Mouse (Mus musculus) megakaryocyte, embryonic 14.5 days (primary cell): Measurements from ENCODE around the gene Podxl2. TPM values are rescaled to one million over a fixed set of nuclear protein-coding genes. Genes with fewer than 3 reads are reported as not detected.

ENCODE experiments used
- H3K27me3 ChIP-seq: replicated peaks from 2 replicates; pipeline ENCODE3; 2012; ENCODE audit warnings: inconsistent platforms
- H3K36me3 ChIP-seq: replicated peaks from 2 replicates; pipeline ENCODE3; 2012; ENCODE audit warnings: low read length, inconsistent platforms, mixed read lengths
- H3K4me1 ChIP-seq: 2 replicates; pipeline ENCODE4 v1.6.1; 2012; ENCODE audit warnings: inconsistent platforms
- H3K4me3 ChIP-seq: replicated peaks from 2 replicates; pipeline ENCODE3; 2012; ENCODE audit warnings: moderate library complexity, mild to moderate bottlenecking, inconsistent platforms
- H3K9me3 ChIP-seq: 2 replicates; pipeline ENCODE4 v1.6.1; 2012; ENCODE audit warnings: inconsistent platforms
- FLI1 ChIP-seq: IDR thresholded peaks from 2 replicates; pipeline ENCODE4 v1.6.1; 2012; ENCODE audit warnings: low read length, inconsistent platforms, mixed read lengths
- GATA1 ChIP-seq: IDR thresholded peaks from 3 replicates; pipeline ENCODE4 v1.6.1; 2012; ENCODE audit warnings: mixed read lengths, low read length, inconsistent platforms, borderline replicate concordance
- polyA plus RNA-seq: library from polyadenylated mRNA; stranded (reverse); fragments of >175 nt; gene quantifications from 2 replicates; pipeline ENCODE4 v1.2.3, GENCODE M21; 2012; ENCODE audit warnings: low replicate concordance; ENCODE audit not compliant: insufficient read depth

The Podxl2 gene
- polyA plus RNA-seq, 1 experiment: 1.2 TPM

GRCm38 (mm10) chr6:88904456-88904974 is 29.7 kb upstream of the Podxl2 start:
- no peaks in the 10 kb centered on the region for H3K27me3 ChIP-seq
- H3K9me3 ChIP-seq: no peaks in the 10 kb centered on the region
- H3K36me3 ChIP-seq: peaks cover 50% of the 10 kb centered on the region
- no peak for TF ChIP-seq FLI1
- TF ChIP-seq GATA1: no peak
- H3K4me1 ChIP-seq: peaks cover 87% of the 10 kb centered on the region
- peak overlapping the region; percentile 96 for H3K4me3 ChIP-seq

GRCm38 (mm10) chr6:88903708-88904107 is 28.9 kb upstream of the Podxl2 start:
- peak overlapping the region; percentile 96 for H3K4me3 ChIP-seq
- no peaks in the 10 kb centered on the region for H3K27me3 ChIP-seq
- H3K9me3 ChIP-seq: no peaks in the 10 kb centered on the region
- TF ChIP-seq GATA1 (no peak), FLI1 (no peak)
- peaks cover 42% of the 10 kb centered on the region for H3K36me3 ChIP-seq
- H3K4me1 ChIP-seq: peaks cover 88% of the 10 kb centered on the region

- TF ChIP-seq FLI1 (no peak), GATA1 (no peak)
- Histone ChIP-seq H3K36me3 (peaks cover 29% of the 10 kb centered on the region), H3K4me1 (peaks cover 85% of the 10 kb centered on the region)
Measured at GRCm38 (mm10) chr6:88901947-88902820, 27.3 kb upstream of the Podxl2 start, which contains the start of gene Tpra1. Gene Tpra1 (plus strand): TSS chr6:88902251.

GRCm38 (mm10) chr6:88901471-88901870 is 26.6 kb upstream of the Podxl2 start:
- Histone ChIP-seq H3K4me3 (peak overlapping the region; percentile 96), H3K9me3 (no peaks in the 10 kb centered on the region), H3K36me3 (peaks cover 29% of the 10 kb centered on the region), H3K27me3 (no peaks in the 10 kb centered on the region), H3K4me1 (peaks cover 85% of the 10 kb centered on the region)
- TF ChIP-seq GATA1 (no peak), FLI1 (no peak)

More at GRCm38 (mm10) chr6:88901947-88902820, 27.3 kb upstream of the Podxl2 start, which contains the start of gene Tpra1:
- peak within 1 kb of the TSS; percentile 96 for H3K4me3 ChIP-seq
- no peaks in the 10 kb centered on the region for H3K27me3 ChIP-seq
- H3K9me3 ChIP-seq: no peaks in the 10 kb centered on the region

- TF ChIP-seq FLI1 (no peak), GATA1 (no peak)
- Histone ChIP-seq H3K27me3 (no peaks in the 10 kb centered on the region), H3K9me3 (no peaks in the 10 kb centered on the region), H3K36me3 (peaks cover 30% of the 10 kb centered on the region), H3K4me3 (peak overlapping the region; percentile 47), H3K4me1 (peaks cover 75% of the 10 kb centered on the region)
Measured at GRCm38 (mm10) chr6:88899628-88900027, 24.8 kb upstream of the Podxl2 start.

- no peaks in the 10 kb centered on the region for H3K9me3 ChIP-seq
- H3K36me3 ChIP-seq: peaks cover 32% of the 10 kb centered on the region
- peak overlapping the region; percentile 62 for H3K4me3 ChIP-seq
- TF ChIP-seq GATA1 (no peak), FLI1 (no peak)
- H3K27me3 ChIP-seq: no peaks in the 10 kb centered on the region
- peaks cover 72% of the 10 kb centered on the region for H3K4me1 ChIP-seq
Measured at GRCm38 (mm10) chr6:88899086-88899485, 24.2 kb upstream of the Podxl2 start.

- Histone ChIP-seq H3K36me3 (peaks cover 37% of the 10 kb centered on the region), H3K4me1 (peaks cover 67% of the 10 kb centered on the region), H3K9me3 (no peaks in the 10 kb centered on the region), H3K4me3 (peak within 1 kb of the TSS; percentile 98), H3K27me3 (no peaks in the 10 kb centered on the region)
- TF ChIP-seq GATA1: no peak
- TF ChIP-seq FLI1: no peak; the same call in 1 of the 2 replicates
Measured at GRCm38 (mm10) chr6:88898534-88899048, 23.7 kb upstream of the Podxl2 start, which contains the start of gene Mcm2. Gene Mcm2 (minus strand): TSS chr6:88898780.

GRCm38 (mm10) chr6:88897246-88897645 is 22.4 kb upstream of the Podxl2 start:
- Histone ChIP-seq H3K27me3 (no peaks in the 10 kb centered on the region), H3K4me1 (peaks cover 67% of the 10 kb centered on the region), H3K36me3 (peaks cover 50% of the 10 kb centered on the region), H3K4me3 (peak overlapping the region; percentile 84), H3K9me3 (no peaks in the 10 kb centered on the region)
- no peak for TF ChIP-seq GATA1
- no peak for TF ChIP-seq FLI1

GRCm38 (mm10) chr6:88895943-88896342 is 21.1 kb upstream of the Podxl2 start:
- Histone ChIP-seq H3K4me1 (peaks cover 65% of the 10 kb centered on the region), H3K9me3 (no peaks in the 10 kb centered on the region), H3K4me3 (no peak overlapping the region), H3K27me3 (no peaks in the 10 kb centered on the region), H3K36me3 (peaks cover 63% of the 10 kb centered on the region)
- TF ChIP-seq GATA1 (no peak), FLI1 (no peak)

GRCm38 (mm10) chr6:88893559-88893958 is 18.7 kb upstream of the Podxl2 start:
- Histone ChIP-seq H3K9me3 (no peaks in the 10 kb centered on the region), H3K27me3 (no peaks in the 10 kb centered on the region), H3K36me3 (peaks cover 87% of the 10 kb centered on the region), H3K4me3 (no peak overlapping the region), H3K4me1 (peaks cover 51% of the 10 kb centered on the region)
- TF ChIP-seq GATA1: no peak
- no peak for TF ChIP-seq FLI1
